Mouse (Mus musculus) kidney, adult 2 months (tissue): Measurements from ENCODE around the gene Cript.

Source experiments
- CTCF ChIP-seq: fragments of 200-500 bp; conservative IDR thresholded peaks from 2 replicates; pipeline ENCODE4 v1.5.1; 2011; ENCODE audit warnings: low read depth, mild to moderate bottlenecking, control low read depth, low read length, moderate library complexity, mixed read lengths; ENCODE audit not compliant: insufficient read depth, insufficient read length
- POLR2A ChIP-seq: fragments of 200-500 bp; IDR thresholded peaks from one replicate; pipeline ENCODE4 v1.6.1; 2011; ENCODE audit warnings: low read depth, low read length, control low read depth

DNA sequence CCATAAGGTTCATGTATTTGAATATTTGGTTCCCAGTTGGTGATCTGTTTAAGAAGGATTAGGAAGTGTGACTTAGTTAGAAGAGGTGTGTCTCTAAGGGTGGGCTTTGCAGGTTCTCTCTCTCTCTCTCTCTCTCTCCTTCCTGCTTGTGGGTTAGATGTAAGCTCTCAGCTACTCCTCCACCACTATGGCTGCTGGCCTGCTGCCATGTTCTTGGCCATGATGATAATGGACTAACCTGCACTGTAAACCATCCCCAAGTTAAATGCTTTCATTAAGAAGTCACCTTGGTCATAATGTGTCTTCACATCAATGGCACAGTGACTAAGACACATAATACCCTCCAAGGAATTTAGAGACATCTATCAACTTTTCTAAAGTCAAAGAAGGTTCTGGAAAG lies 48.1 kb downstream of the Cript start:
- TF ChIP-seq POLR2A (no peak), CTCF (no peak)
